Mouse (Mus musculus) fat pad, adult 2 months (tissue): ENCODE results near the gene Gm3298.
"Not testable (repeated sequence)": the region's sequence is repeated elsewhere in the genome, so short reads cannot be mapped to it uniquely, and the experiment has no call there.

ENCODE experiments used
- DNase-seq: peaks from one replicate; pipeline ENCODE4 v3.0.0-alpha.2; 2011; ENCODE audit warnings: low read depth, low spot score; ENCODE audit errors: extremely low read depth

Gene Gm3298

DNA sequence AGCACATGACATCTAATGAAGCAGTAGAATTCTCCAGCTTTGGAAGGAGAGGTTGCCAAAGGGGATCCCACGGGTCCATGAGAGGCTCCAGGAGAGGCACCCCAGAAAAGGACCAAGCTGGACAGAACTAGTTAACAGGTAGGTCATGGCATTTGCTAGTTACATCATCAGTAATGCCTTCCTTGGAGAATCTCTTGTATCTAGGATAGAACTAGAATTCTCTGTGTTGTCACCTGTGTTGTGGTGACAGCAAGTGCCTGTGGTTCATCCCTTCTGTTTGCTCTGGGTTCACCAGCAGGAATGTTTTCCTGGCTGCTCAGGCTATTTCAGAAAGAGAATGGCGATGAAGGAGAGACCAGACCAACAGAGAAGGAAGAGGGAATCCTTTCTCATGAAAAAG, at the start of gene Gm3298:
Gm3298 (plus strand) TSS at position 301 of the 400 bp plus-strand sequence.
- not testable (repeated sequence) for DNase-seq

DNA sequence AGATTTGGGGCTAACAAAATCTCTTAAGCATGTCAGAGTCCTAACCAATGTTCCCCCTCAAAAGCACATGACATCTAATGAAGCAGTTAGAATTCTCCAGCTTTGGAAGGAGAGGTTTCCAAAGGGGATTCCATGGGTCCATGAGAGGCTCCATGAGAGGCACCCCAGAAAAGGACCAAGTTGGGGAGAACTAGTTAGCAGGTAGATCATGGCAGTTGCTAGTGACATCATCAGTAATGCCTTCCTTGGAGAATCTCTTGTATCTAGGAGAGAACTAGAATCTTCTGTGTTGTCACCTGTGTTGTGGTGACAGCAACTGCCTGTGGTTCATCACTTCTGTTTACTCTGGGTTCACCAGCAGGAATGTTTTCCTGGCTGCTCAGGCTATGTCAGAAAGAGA, 32.1 kb upstream of the Gm3298 start, which contains the start of gene Gm8297:
Gm8297 (plus strand) TSS at position 301 of the 400 bp plus-strand sequence.
- not testable (repeated sequence) for DNase-seq

DNA sequence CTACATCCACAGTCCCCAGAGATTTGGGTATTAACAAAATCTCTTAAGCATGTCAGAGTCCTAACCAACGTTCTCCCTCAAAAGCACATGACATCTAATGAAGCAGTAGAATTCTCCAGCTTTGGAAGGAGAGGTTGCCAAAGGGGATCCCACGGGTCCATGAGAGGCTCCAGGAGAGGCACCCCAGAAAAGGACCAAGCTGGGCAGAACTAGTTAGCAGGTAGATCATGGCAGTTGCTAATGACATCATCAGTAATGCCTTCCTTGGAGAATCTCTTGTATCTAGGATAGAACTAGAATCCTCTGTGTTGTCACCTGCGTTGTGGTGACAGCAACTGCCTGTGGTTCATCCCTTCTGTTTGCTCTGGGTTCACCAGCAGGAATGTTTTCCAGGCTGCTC, 34.6 kb downstream of the Gm3298 start, which contains the start of gene 4930555G01Rik:
4930555G01Rik (plus strand) TSS at position 301 of the 400 bp plus-strand sequence.
- DNase-seq = not testable (repeated sequence)
